Mouse (Mus musculus): ENCODE results near the gene Vmn2r114. TPM values are rescaled to one million over a fixed set of nuclear protein-coding genes. Genes with fewer than 3 reads are reported as not detected.
"Not testable (repeated sequence)": the region's sequence is repeated elsewhere in the genome, so short reads cannot be mapped to it uniquely, and the experiment has no call there.

Gene Vmn2r114
- not detected in 2 replicates for polyA plus RNA-seq (2015; fragmentation: Nextera tagmentation; extraction: Ambion mirVana)

DNA sequence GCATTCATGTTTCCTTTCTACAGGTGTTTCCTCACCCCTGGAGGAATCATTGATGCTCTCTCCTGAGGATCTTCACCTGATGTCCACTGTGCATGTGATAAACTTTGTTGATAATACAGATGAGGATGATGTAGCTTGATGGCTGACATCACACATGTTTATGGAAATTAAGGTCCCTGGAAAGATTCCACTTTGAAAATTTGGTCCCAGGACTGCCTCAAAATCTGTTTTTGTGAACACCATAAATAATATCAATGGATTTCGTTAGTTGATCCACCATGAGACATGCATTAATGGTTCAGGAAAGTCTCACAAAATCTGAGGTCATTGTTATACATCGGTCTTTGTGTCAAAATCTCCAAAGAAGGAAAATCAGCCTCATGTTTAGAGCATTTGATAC lies at the start of gene Vmn2r114:
Gene Vmn2r114, minus strand, starts transcription at position 101 of the 400 bp plus-strand sequence.
- 58% methylated on average over 2 of the region's 2 CpGs for WGBS
- not testable (repeated sequence) for H3K27me3 ChIP-seq; H3K9me3 ChIP-seq (replicated peaks); ATAC-seq (replicated peaks; ENCODE audit: insufficient number of reproducible peaks, insufficient read depth, low FRiP score, low read depth); H3K9ac ChIP-seq; H3K4me3 ChIP-seq; H3K27ac ChIP-seq; H3K36me3 ChIP-seq; H3K4me2 ChIP-seq; H3K4me1 ChIP-seq (replicated peaks)

DNA sequence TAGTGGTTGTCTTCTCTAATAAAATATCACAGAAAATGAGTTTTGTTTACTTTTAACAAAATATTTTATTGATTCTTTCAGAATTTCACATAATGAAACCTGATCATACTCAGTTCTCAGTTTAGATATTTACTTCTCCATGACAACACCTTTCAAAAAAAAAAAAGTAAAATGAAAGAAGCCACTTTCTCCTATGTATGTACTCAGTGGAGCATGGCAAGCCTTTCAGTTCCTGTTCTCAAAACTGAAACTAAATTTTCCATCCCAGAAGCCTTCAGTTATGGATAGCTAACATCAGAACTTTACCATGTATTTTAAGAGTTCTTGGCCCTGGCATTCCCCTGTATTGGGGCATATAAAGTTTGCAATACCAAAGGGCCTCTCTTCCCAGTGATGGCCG lies 39.3 kb upstream of the Vmn2r114 start:
- Histone ChIP-seq H3K4me3 (no peak overlapping the region), H3K4me1 (replicated peaks) (no peaks in the 10 kb centered on the region), H3K9ac (no peak overlapping the region), H3K27me3 (no peaks in the 10 kb centered on the region), H3K9me3 (replicated peaks) (no peaks in the 10 kb centered on the region), H3K27ac (no peak overlapping the region), H3K4me2 (no peak overlapping the region), H3K36me3 (no peaks in the 10 kb centered on the region)
- ATAC-seq (replicated peaks; ENCODE audit: insufficient number of reproducible peaks, insufficient read depth, low FRiP score, low read depth): no peak
- 60% methylated on average over 1 of the region's 1 CpGs for WGBS

DNA sequence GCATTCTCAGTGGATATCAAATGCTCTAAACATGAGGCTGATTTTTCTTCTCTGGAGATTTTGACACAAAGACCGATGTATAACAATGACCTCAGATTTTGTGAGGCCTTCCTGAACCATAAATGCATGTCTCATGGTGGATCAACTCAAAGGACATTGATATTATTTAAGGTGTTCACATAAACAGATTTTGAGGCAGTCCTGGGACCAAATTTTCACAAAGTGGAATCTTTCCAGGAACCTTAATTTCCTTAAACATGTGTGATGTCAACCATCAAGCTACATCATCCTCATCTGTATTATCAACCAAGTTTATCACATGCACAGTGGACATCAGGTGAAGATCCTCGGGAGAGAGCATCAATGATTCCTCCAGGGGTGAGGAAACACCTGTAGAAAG lies 31.1 kb upstream of the Vmn2r114 start, which contains the start of gene Vmn2r115:
Gene Vmn2r115, plus strand, starts transcription at position 301 of the 400 bp plus-strand sequence.
- not testable (repeated sequence) for ATAC-seq (replicated peaks; ENCODE audit: insufficient number of reproducible peaks, insufficient read depth, low FRiP score, low read depth); H3K4me2 ChIP-seq; H3K4me3 ChIP-seq; H3K4me1 ChIP-seq (replicated peaks); H3K36me3 ChIP-seq; H3K27me3 ChIP-seq; H3K27ac ChIP-seq; H3K9me3 ChIP-seq (replicated peaks); H3K9ac ChIP-seq
- WGBS: 36% methylated on average over 2 of the region's 2 CpGs

DNA sequence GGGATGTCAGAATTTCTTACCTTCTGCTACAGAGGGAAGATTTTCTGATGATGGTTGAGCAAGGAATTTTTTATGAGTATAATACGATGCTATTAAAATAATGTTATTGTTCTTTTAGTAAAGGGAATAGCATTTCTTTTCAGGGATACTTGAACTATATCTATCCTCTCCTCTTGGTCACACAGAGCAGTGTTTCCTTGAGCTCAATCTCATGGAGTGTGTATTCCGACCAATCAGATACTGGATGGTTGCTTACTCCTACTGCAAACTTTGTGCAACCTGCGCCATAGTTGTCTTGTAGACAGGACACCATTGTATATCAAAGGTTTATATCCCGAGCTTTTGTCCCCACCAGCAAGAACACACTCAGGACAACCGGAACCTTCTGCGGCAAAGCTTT lies 18.3 kb upstream of the Vmn2r114 start:
- no peak overlapping the region for H3K4me3 ChIP-seq
- no peak overlapping the region for H3K27ac ChIP-seq
- no peak; the same call in 1 of the 2 replicates for ATAC-seq (replicated peaks; ENCODE audit: insufficient number of reproducible peaks, insufficient read depth, low FRiP score, low read depth)
- 71% methylated on average over 6 of the region's 6 CpGs for WGBS
- no peak overlapping the region for H3K4me2 ChIP-seq
- no peaks in the 10 kb centered on the region for H3K9me3 ChIP-seq (replicated peaks)
- no peaks in the 10 kb centered on the region for H3K4me1 ChIP-seq (replicated peaks)
- no peaks in the 10 kb centered on the region for H3K27me3 ChIP-seq
- H3K36me3 ChIP-seq: no peaks in the 10 kb centered on the region
- H3K9ac ChIP-seq: no peak overlapping the region

Other genes with a start within 250 kb of the Vmn2r114 start
- 7.5 and 8.9 TPM in 2 replicates for gene Zfp40, start 119.3 kb downstream of the Vmn2r114 start, polyA plus RNA-seq (2015; fragmentation: Nextera tagmentation; extraction: Ambion mirVana)
- not detected in 2 replicates for gene Vmn2r115, start 31.2 kb upstream of the Vmn2r114 start, polyA plus RNA-seq (2015; fragmentation: Nextera tagmentation; extraction: Ambion mirVana)
- gene Vmn2r116, start 72.1 kb upstream of the Vmn2r114 start, polyA plus RNA-seq (2015; fragmentation: Nextera tagmentation; extraction: Ambion mirVana): not detected in 2 replicates
- not detected in 2 replicates for gene Vmn2r117, start 167.2 kb upstream of the Vmn2r114 start, polyA plus RNA-seq (2015; fragmentation: Nextera tagmentation; extraction: Ambion mirVana)